Mouse (Mus musculus) bone marrow macrophage, adult 2 months (primary cell): Measurements from ENCODE around the gene Ndufs7.

Source experiments
- CTCF ChIP-seq: IDR thresholded peaks from 2 replicates; pipeline ENCODE4 v1.5.1; 2012; ENCODE audit warnings: low read depth, mild to moderate bottlenecking, low read length, moderate library complexity
- POLR2A ChIP-seq: IDR thresholded peaks from 2 replicates; pipeline ENCODE4 v1.6.1; 2012; ENCODE audit warnings: mild to moderate bottlenecking, low read depth, low read length, borderline replicate concordance

DNA sequence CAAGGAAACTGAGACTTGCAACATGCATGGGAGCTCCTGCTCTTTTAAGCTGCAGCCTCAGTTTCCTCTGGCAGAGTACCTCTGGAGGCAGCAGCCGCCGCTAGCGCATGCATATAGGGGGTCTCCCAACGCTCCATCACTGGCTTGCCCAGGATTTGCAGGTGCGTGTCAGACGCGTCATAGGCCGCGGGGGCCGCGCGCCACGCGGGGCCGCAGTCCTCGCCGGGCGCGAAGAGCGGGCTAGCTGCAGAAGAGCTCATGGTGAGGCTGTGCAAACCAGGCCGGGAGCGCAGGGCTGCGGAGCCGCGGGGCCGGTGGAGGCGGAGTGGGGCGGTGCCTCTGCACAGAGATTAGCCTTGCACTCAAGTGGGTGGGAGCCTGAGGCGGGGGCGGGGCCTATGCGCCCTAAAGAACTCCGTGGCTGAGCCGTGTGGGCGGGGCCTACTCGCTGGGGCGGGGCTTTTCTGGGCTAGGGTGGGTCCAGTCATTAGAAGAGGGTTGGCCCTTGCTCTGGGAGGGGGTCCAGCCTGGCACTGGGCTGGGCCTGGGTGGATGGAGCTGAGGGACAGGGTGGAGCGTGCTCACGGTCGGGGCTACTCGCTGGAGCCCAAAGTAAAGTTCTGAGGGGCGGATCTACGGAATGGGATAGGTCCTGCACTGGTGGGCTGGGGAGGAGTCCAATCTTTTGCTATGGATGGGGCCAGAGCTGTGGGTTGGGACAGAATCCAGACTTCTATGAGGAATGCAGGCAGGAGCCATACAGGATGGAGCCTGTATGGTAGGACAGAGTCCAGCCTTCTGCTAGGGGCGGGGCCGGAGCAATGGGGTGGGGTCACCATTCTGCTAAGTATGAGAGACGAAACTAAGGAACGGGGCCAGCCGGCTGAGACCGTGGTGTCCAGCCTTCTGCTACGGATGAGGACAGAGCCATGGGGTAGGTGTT is 12.0 kb downstream of the Ndufs7 start, which contains the start of the genes Gamt and Dazap1:
- TF ChIP-seq POLR2A, result 0 out of 2 replicates have a peak, but pooled peaks have one; percentile 47
- no peak for TF ChIP-seq CTCF
